Mouse (Mus musculus) gastrocnemius, postnatal 10 days (tissue): ENCODE results near the gene Pcdh19. TPM values are rescaled to one million over a fixed set of nuclear protein-coding genes. Genes with fewer than 3 reads are reported as not detected.
"Not testable (repeated sequence)": the region's sequence is repeated elsewhere in the genome, so short reads cannot be mapped to it uniquely, and the experiment has no call there.

Experiments used
- DNase-seq: peaks from one replicate; pipeline ENCODE4 v3.0.0; 2021; ENCODE audit warnings: mixed read lengths
- long read RNA-seq, 2 experiments: library from polyadenylated mRNA; stranded (forward); transcript quantifications; one replicate each; pipeline ENCODE4 v2.0.0; 2021
- total RNA-seq, 2 experiments: library from RNA; stranded (reverse); gene quantifications; 2 replicates each; pipeline ENCODE4 v1.2.3; 2021

Pcdh19 gene
- 10 to 100 TPM in 1 of 2 experiments, 1 to 10 TPM in 1; 8.6 to 10.6 TPM for total RNA-seq
- long read RNA-seq, experiment 1, full-length matches to known transcripts, result 7 of 15 reads
- long read RNA-seq, experiment 1, partial matches to known transcripts, result 0 of 15 reads
- long read RNA-seq, experiment 1, other reads (novel, unspliced or antisense), result 8 of 15 reads
- long read RNA-seq, experiment 2, full-length matches to known transcripts, result 5 of 11 reads
- long read RNA-seq, experiment 2, partial matches to known transcripts, result 1 of 11 reads
- long read RNA-seq, experiment 2, other reads (novel, unspliced or antisense), result 5 of 11 reads

GRCm38 (mm10) chrX:133688840-133689239 is at the start of gene Pcdh19:
Gene Pcdh19 (minus strand): TSS chrX:133688987.
- DNase-seq, result peak; percentile 76

- no peak for DNase-seq
These were observed 47.1 kb upstream of the Pcdh19 start for GRCm38 (mm10) chrX:133735871-133736270.

GRCm38 (mm10) chrX:133734984-133735383 is 46.2 kb upstream of the Pcdh19 start:
- DNase-seq, result peak; percentile 36

GRCm38 (mm10) chrX:133721517-133721916 is 32.7 kb upstream of the Pcdh19 start:
- no peak for DNase-seq

GRCm38 (mm10) chrX:133710621-133711020 is 21.8 kb upstream of the Pcdh19 start:
- no peak for DNase-seq

- no peak for DNase-seq
These were observed 14.1 kb upstream of the Pcdh19 start for GRCm38 (mm10) chrX:133702902-133703301.

GRCm38 (mm10) chrX:133697871-133698270 is 9.1 kb upstream of the Pcdh19 start:
- not testable (repeated sequence) for DNase-seq

- DNase-seq, result no peak
These were observed 7.7 kb upstream of the Pcdh19 start for GRCm38 (mm10) chrX:133696461-133696860.

- peak; percentile 34 for DNase-seq
These were observed 4.4 kb upstream of the Pcdh19 start for GRCm38 (mm10) chrX:133693037-133693760.

GRCm38 (mm10) chrX:133692392-133692790 is 3.6 kb upstream of the Pcdh19 start:
- no peak for DNase-seq

GRCm38 (mm10) chrX:133691581-133692391 is 3.0 kb upstream of the Pcdh19 start:
- peak; percentile 31 for DNase-seq

GRCm38 (mm10) chrX:133690822-133691221 is 2.0 kb upstream of the Pcdh19 start:
- DNase-seq, result no peak

- peak; percentile 37 for DNase-seq
These were observed 926 bp upstream of the Pcdh19 start for GRCm38 (mm10) chrX:133689576-133690250.

GRCm38 (mm10) chrX:133688156-133688555 is 631 bp downstream of the Pcdh19 start:
- peak; percentile 19 for DNase-seq

GRCm38 (mm10) chrX:133687666-133688151 is 1.1 kb downstream of the Pcdh19 start:
- DNase-seq, result peak; percentile 16

- DNase-seq, result peak; percentile 21
These were observed 2.1 kb downstream of the Pcdh19 start for GRCm38 (mm10) chrX:133686533-133687311.

GRCm38 (mm10) chrX:133685572-133685971 is 3.2 kb downstream of the Pcdh19 start:
- no peak for DNase-seq

- no peak for DNase-seq
These were observed 4.8 kb downstream of the Pcdh19 start for GRCm38 (mm10) chrX:133683961-133684360.

GRCm38 (mm10) chrX:133675121-133675520 is 13.7 kb downstream of the Pcdh19 start:
- DNase-seq, result no peak

- no peak for DNase-seq
These were observed 15.0 kb downstream of the Pcdh19 start for GRCm38 (mm10) chrX:133673796-133674195.

- no peak for DNase-seq
These were observed 28.7 kb downstream of the Pcdh19 start for GRCm38 (mm10) chrX:133660111-133660510.
